Mouse (Mus musculus): ENCODE measurements around the gene Cacna1b. TPM values are rescaled to one million over a fixed set of nuclear protein-coding genes. Genes with fewer than 3 reads are reported as not detected.
A peak's percentile ranks its signal among the peaks of the same experiment; 100 is the strongest.

The Cacna1b gene
- polyA plus RNA-seq (2015; fragmentation: Nextera tagmentation; extraction: Ambion mirVana): 1.1 TPM in 2 replicates

- Histone ChIP-seq H3K9me3 (replicated peaks) (no peaks in the 10 kb centered on the region), H3K4me3 (replicated peaks) (peak within 1 kb of the TSS; percentile 59), H3K9ac (peak within 1 kb of the TSS; percentile 29; the same call in 1 of the 2 replicates), H3K4me2 (peak within 1 kb of the TSS; percentile 100), H3K4me1 (peaks cover 19% of the 10 kb centered on the region), H3K36me3 (no peaks in the 10 kb centered on the region), H3K27me3 (peaks cover 45% of the 10 kb centered on the region), H3K27ac (no peak within 1 kb of the TSS)
- WGBS: 0% methylated on average over 42 of the region's 42 CpGs
- ATAC-seq (replicated peaks; ENCODE audit: low FRiP score): peak; percentile 85
Measured at GRCm38 (mm10) chr2:24763115-24763557, at the start of gene Cacna1b. TSS of gene Cacna1b (minus strand) at chr2:24763152.

- Histone ChIP-seq H3K4me3 (replicated peaks) (no peak overlapping the region), H3K4me1 (no peaks in the 10 kb centered on the region), H3K4me2 (no peak overlapping the region), H3K27ac (no peak overlapping the region), H3K9me3 (replicated peaks) (no peaks in the 10 kb centered on the region), H3K36me3 (peaks cover 94% of the 10 kb centered on the region), H3K27me3 (no peaks in the 10 kb centered on the region), H3K9ac (no peak overlapping the region)
- 82% methylated on average over 3 of the region's 3 CpGs for WGBS
- no peak for ATAC-seq (replicated peaks; ENCODE audit: low FRiP score)
Measured at GRCm38 (mm10) chr2:24809746-24810145, 46.8 kb upstream of the Cacna1b start.

GRCm38 (mm10) chr2:24807691-24808090 lies 44.7 kb upstream of the Cacna1b start:
- ATAC-seq (replicated peaks; ENCODE audit: low FRiP score): no peak
- WGBS: 95% methylated on average over 10 of the region's 10 CpGs
- no peak overlapping the region for H3K9ac ChIP-seq
- H3K36me3 ChIP-seq: peaks cover 97% of the 10 kb centered on the region
- no peak overlapping the region for H3K27ac ChIP-seq
- no peak overlapping the region for H3K4me3 ChIP-seq (replicated peaks)
- H3K4me1 ChIP-seq: no peaks in the 10 kb centered on the region
- H3K9me3 ChIP-seq (replicated peaks): no peaks in the 10 kb centered on the region
- no peak overlapping the region for H3K4me2 ChIP-seq
- H3K27me3 ChIP-seq: no peaks in the 10 kb centered on the region

DNA sequence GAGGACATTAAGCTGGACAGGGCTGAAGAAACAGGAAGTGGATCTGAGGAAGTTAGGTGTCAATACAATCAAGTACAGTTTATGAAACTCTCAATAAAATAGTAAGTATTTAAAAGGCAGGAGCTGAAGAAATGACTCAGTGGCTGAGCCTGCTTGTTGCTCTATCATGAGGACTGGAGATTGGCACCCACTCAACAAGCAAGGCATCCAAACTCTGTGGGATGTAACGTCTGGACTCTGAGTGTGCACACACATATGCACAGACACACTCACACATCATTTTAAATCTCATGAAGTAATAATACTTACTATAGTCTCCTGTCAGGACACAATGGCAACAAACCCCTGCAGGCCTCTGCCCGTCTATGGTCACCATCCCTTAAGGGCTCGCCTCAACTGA lies 44.1 kb upstream of the Cacna1b start:
- Histone ChIP-seq H3K4me2 (no peak overlapping the region), H3K4me3 (replicated peaks) (no peak overlapping the region), H3K9me3 (replicated peaks) (no peaks in the 10 kb centered on the region), H3K27ac (no peak overlapping the region), H3K36me3 (peaks cover 97% of the 10 kb centered on the region), H3K4me1 (no peaks in the 10 kb centered on the region), H3K9ac (no peak overlapping the region), H3K27me3 (no peaks in the 10 kb centered on the region)
- 97% methylated on average over 3 of the region's 3 CpGs for WGBS
- no peak for ATAC-seq (replicated peaks; ENCODE audit: low FRiP score)

- Histone ChIP-seq H3K27ac (no peak overlapping the region), H3K4me1 (no peaks in the 10 kb centered on the region), H3K9me3 (replicated peaks) (no peaks in the 10 kb centered on the region), H3K27me3 (no peaks in the 10 kb centered on the region), H3K4me3 (replicated peaks) (no peak overlapping the region), H3K9ac (no peak overlapping the region), H3K36me3 (peaks cover 98% of the 10 kb centered on the region), H3K4me2 (no peak overlapping the region)
- WGBS: 95% methylated on average over 6 of the region's 6 CpGs
- ATAC-seq (replicated peaks; ENCODE audit: low FRiP score): no peak
Measured at GRCm38 (mm10) chr2:24806143-24806542, 43.2 kb upstream of the Cacna1b start.

GRCm38 (mm10) chr2:24805621-24806020 lies 42.7 kb upstream of the Cacna1b start:
- no peaks in the 10 kb centered on the region for H3K9me3 ChIP-seq (replicated peaks)
- no peak overlapping the region for H3K27ac ChIP-seq
- H3K4me2 ChIP-seq: no peak overlapping the region
- peaks cover 98% of the 10 kb centered on the region for H3K36me3 ChIP-seq
- H3K4me3 ChIP-seq (replicated peaks): no peak overlapping the region
- no peaks in the 10 kb centered on the region for H3K27me3 ChIP-seq
- no peak for ATAC-seq (replicated peaks; ENCODE audit: low FRiP score)
- H3K9ac ChIP-seq: no peak overlapping the region
- WGBS: 90% methylated on average over 4 of the region's 4 CpGs
- no peaks in the 10 kb centered on the region for H3K4me1 ChIP-seq

DNA sequence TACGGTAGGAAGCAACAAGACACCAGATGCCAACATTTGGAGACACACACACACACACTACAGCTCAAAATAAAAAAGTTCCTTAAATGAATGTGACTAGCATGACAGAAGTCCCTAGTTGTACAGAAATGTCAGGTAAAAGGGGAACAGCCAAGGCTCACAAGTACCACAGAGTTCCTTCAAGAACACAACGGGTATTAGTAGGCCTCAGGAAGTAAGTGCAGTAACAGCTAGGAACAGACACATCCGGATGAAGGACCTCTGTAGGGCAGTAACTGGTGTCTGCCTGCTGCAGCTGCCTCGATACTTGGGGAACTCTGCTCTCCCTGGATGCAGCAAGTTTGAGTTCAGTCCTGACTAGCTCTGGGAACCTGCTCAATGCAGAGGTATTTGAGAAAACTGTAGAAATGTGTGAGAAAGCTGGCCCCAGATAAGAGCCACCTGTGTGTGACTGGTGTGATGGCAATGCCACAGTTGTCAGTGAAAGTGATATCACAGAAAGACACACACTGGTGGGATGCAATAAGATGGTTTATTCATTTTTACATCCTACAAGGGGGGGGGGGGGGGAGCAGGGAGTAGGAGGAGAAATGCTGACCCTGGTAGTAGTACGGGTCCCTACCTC lies 34.0 kb upstream of the Cacna1b start:
- no peak for ATAC-seq (replicated peaks; ENCODE audit: low FRiP score)
- peaks cover 99% of the 10 kb centered on the region for H3K36me3 ChIP-seq
- H3K4me1 ChIP-seq: no peaks in the 10 kb centered on the region
- 85% methylated on average over 5 of the region's 5 CpGs for WGBS
- no peak overlapping the region for H3K9ac ChIP-seq
- H3K27me3 ChIP-seq: no peaks in the 10 kb centered on the region
- no peak overlapping the region for H3K4me2 ChIP-seq
- H3K9me3 ChIP-seq (replicated peaks): no peaks in the 10 kb centered on the region
- no peak overlapping the region for H3K4me3 ChIP-seq (replicated peaks)
- H3K27ac ChIP-seq: no peak overlapping the region

- WGBS: 64% methylated on average over 4 of the region's 4 CpGs
- Histone ChIP-seq H3K9ac (no peak overlapping the region), H3K36me3 (peaks cover 27% of the 10 kb centered on the region), H3K27me3 (no peaks in the 10 kb centered on the region), H3K9me3 (replicated peaks) (no peaks in the 10 kb centered on the region), H3K4me1 (no peaks in the 10 kb centered on the region), H3K4me2 (no peak overlapping the region), H3K4me3 (replicated peaks) (no peak overlapping the region), H3K27ac (no peak overlapping the region)
- ATAC-seq (replicated peaks; ENCODE audit: low FRiP score): no peak
Measured at GRCm38 (mm10) chr2:24787250-24787649, 24.3 kb upstream of the Cacna1b start.

DNA sequence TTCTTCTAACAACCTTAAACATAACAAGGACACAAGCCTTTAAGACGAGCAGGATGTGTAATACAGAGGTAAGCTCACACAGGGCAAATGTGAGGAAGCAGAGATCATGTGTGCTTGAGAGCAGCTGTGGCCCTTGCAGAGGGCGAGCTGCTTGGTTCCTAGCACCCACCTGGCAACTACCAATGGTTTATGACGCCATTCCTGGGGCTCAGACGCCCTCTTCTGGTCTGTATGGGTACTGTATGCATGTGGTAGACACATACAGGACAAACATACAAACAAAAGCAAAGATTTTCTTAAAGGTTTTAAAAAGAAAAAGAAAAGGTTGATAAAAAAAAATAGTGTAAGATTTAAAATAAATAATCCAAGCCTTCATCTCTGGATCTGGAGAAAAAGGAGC lies 18.3 kb upstream of the Cacna1b start:
- ATAC-seq (replicated peaks; ENCODE audit: low FRiP score): no peak
- 52% methylated on average over 4 of the region's 4 CpGs for WGBS
- H3K4me2 ChIP-seq: no peak overlapping the region
- no peaks in the 10 kb centered on the region for H3K36me3 ChIP-seq
- H3K9me3 ChIP-seq (replicated peaks): no peaks in the 10 kb centered on the region
- H3K4me1 ChIP-seq: no peaks in the 10 kb centered on the region
- no peak overlapping the region for H3K9ac ChIP-seq
- H3K27ac ChIP-seq: no peak overlapping the region
- no peaks in the 10 kb centered on the region for H3K27me3 ChIP-seq
- no peak overlapping the region for H3K4me3 ChIP-seq (replicated peaks)

DNA sequence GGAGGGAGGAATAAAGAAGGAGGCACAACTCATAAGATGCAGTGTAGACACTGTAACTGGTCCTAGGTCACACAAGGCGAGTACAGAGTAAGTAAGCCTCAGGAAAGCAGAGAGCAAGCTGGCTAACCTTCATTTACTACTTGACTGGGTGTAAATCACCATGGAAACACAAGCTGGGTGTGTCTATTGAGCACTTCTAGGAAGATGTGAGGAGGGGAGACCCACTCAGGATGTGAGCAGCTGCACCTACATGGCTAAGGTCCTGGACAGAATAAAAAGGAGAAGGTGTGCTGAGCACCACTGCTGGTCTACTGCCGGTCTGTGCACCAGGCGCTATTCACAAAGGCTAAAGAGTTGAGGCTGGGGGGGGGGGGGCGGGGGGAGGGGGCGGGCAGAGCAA lies 13.9 kb upstream of the Cacna1b start:
- Histone ChIP-seq H3K36me3 (no peaks in the 10 kb centered on the region), H3K9ac (no peak overlapping the region), H3K4me1 (no peaks in the 10 kb centered on the region), H3K4me3 (replicated peaks) (no peak overlapping the region), H3K4me2 (no peak overlapping the region), H3K27me3 (no peaks in the 10 kb centered on the region), H3K9me3 (replicated peaks) (no peaks in the 10 kb centered on the region), H3K27ac (no peak overlapping the region)
- no peak for ATAC-seq (replicated peaks; ENCODE audit: low FRiP score)
- 14% methylated on average over 5 of the region's 5 CpGs for WGBS

- no peaks in the 10 kb centered on the region for H3K9me3 ChIP-seq (replicated peaks)
- no peaks in the 10 kb centered on the region for H3K4me1 ChIP-seq
- WGBS: 77% methylated on average over 11 of the region's 11 CpGs
- H3K27ac ChIP-seq: no peak overlapping the region
- H3K4me3 ChIP-seq (replicated peaks): no peak overlapping the region
- no peak for ATAC-seq (replicated peaks; ENCODE audit: low FRiP score)
- H3K36me3 ChIP-seq: no peaks in the 10 kb centered on the region
- no peaks in the 10 kb centered on the region for H3K27me3 ChIP-seq
- H3K4me2 ChIP-seq: no peak overlapping the region
- H3K9ac ChIP-seq: no peak overlapping the region
Measured at GRCm38 (mm10) chr2:24775951-24776587, 13.1 kb upstream of the Cacna1b start.

- Histone ChIP-seq H3K4me3 (replicated peaks) (no peak overlapping the region), H3K4me1 (no peaks in the 10 kb centered on the region), H3K9ac (no peak overlapping the region), H3K36me3 (no peaks in the 10 kb centered on the region), H3K4me2 (no peak overlapping the region), H3K27ac (no peak overlapping the region), H3K9me3 (replicated peaks) (no peaks in the 10 kb centered on the region), H3K27me3 (no peaks in the 10 kb centered on the region)
- WGBS: 68% methylated on average over 7 of the region's 7 CpGs
- no peak for ATAC-seq (replicated peaks; ENCODE audit: low FRiP score)
Measured at GRCm38 (mm10) chr2:24774832-24775231, 11.9 kb upstream of the Cacna1b start.

Data from kidney, embryonic 15.5 days (tissue).